9 mouse cellular contexts compared by ENCODE assay signal in genomic region chr2:127521172-127522005, GRCm38 (mm10). TPM values are rescaled to one million over a fixed set of nuclear protein-coding genes. Genes with fewer than 3 reads are reported as not detected.
DNase-seq lines count a peak whose midpoint lies in the region; ATAC-seq and TF ChIP-seq lines count a peak whose summit lies in the region.
"Had no signal": no experiment of that assay in that cellular context is flagged by ENCODE, and none has a peak within 500 bp of the region (broad histone marks: within the 10 kb centered on the region; RNA-seq: fewer than 3 reads in every experiment).

No protein-coding gene starts in this region.

- no peak for TF ChIP-seq CTCF in small intestine, adult 2 months (IDR thresholded peaks at IDR 0.05; ENCODE audit: extremely low read depth, insufficient read length, insufficient replicate concordance, low read depth, low read length)

- no peaks in the 10 kb centered on the region for H3K36me3 ChIP-seq in small intestine, adult 2 months (ENCODE audit: control insufficient read depth, insufficient read depth, low read length)

- peak; percentile 28 for DNase-seq in adrenal gland, postnatal 14 days
- DNase-seq in adrenal gland, postnatal 10 days = no peak
- peak; percentile 84 to 88 for DNase-seq in cerebellum, adult 18-20 months
- DNase-seq in layer of hippocampus, adult 9-11 months = peak; percentile 79
- peak; percentile 47 for DNase-seq in lung, postnatal 10 days
- DNase-seq in spleen, postnatal 36 days (ENCODE audit: low spot score in 2 of 2) = no peak

- no peaks in the 10 kb centered on the region for H3K4me1 ChIP-seq in small intestine, adult 2 months (ENCODE audit: control insufficient read depth, insufficient read depth, insufficient read length, low read length)

- TF ChIP-seq POLR2A in small intestine, adult 2 months (IDR thresholded peaks at IDR 0.05; ENCODE audit: low read depth, low read length) = no peak

- ATAC-seq in frontal cortex, adult (ENCODE audit: low TSS enrichment) = peak; percentile 44

- no peaks in the 10 kb centered on the region for H3K27me3 ChIP-seq in small intestine, adult 2 months (ENCODE audit: control insufficient read depth, insufficient read depth, low read length)

- H3K4me3 ChIP-seq in small intestine, adult 2 months (ENCODE audit: low read depth, low read length) = peak overlapping the region; percentile 23
- H3K4me3 ChIP-seq: erythroblast, embryonic 14.5 days had no signal

- WGBS in small intestine, adult 2 months = 8% methylated on average over 18 of the region's 18 CpGs

- H3K27ac ChIP-seq in small intestine, adult 2 months (ENCODE audit: insufficient read depth, low read depth, low read length) = no peak overlapping the region

RNA-seq across cellular contexts. Expression of gene Kcnip3, which starts 0.5 kb away (rescaled TPM):
- 5.1 and 5.3 TPM in 2 replicates for total RNA-seq in adrenal gland, postnatal 14 days (2021)
- 1 to 10 TPM; 3.5 to 4.3 TPM for total RNA-seq in adrenal gland, postnatal 10 days (2021)
- 0.81 and 2.4 TPM in 2 replicates for polyA plus RNA-seq in small intestine, adult 2 months (2012; rRNA removed)

RNA-seq across cellular contexts. Expression of gene Prom2, which starts 19.9 kb away (rescaled TPM):
- total RNA-seq in adrenal gland, postnatal 14 days (2021) = 0.19 and 0.26 TPM in 2 replicates
- total RNA-seq in adrenal gland, postnatal 10 days (2021) = under 1 TPM; 0.09 to 0.12 TPM
- polyA plus RNA-seq in small intestine, adult 2 months (2012; rRNA removed) = 0.71 and 2.1 TPM in 2 replicates
- polyA plus RNA-seq: erythroblast, embryonic 14.5 days had no signal

Comparison
In these comparisons a context has a peak if more than half of its experiments do, and no peak if none do; other contexts are left out.
1. DNase-seq: peak in adrenal gland, postnatal 14 days (single experiment), cerebellum, adult 18-20 months (2 of 2), layer of hippocampus, adult 9-11 months (single experiment) and lung, postnatal 10 days (single experiment); none in adrenal gland, postnatal 10 days (single experiment) and spleen, postnatal 36 days (0 of 2).